In genomic region chr3:108383485-108384354, GRCm38 (mm10) we compare ENCODE assay signal across 8 mouse cellular contexts. TPM values are rescaled to one million over a fixed set of nuclear protein-coding genes. Genes with fewer than 3 reads are reported as not detected.
DNase-seq lines count a peak whose midpoint lies in the region; ATAC-seq and TF ChIP-seq lines count a peak whose summit lies in the region.

Psrc1 (plus strand) TSS chr3:108383839.

- H3K4me1 ChIP-seq in E14TG2a.4 (replicated peaks; ENCODE audit: low read depth, low read length) = peaks cover 60% of the 10 kb centered on the region
- peaks cover 13 to 33% of the 10 kb centered on the region in 2 experiments for H3K4me1 ChIP-seq in heart, embryonic 14.5 days (ENCODE audit: control insufficient read depth in 2 of 2, insufficient read depth in 2 of 2, low read length in 2 of 2)
- H3K4me1 ChIP-seq in liver, embryonic 14.5 days (replicated peaks; ENCODE audit: control insufficient read depth in 2 of 2, insufficient read depth in 2 of 2, low read length in 1 of 2) = peaks cover 12 to 32% of the 10 kb centered on the region in 2 experiments; a peak in 3 of 4 replicates
- H3K4me1 ChIP-seq in stomach, embryonic 15.5 days = peaks cover 24% of the 10 kb centered on the region

- peak; percentile 80 for DNase-seq in c-Kit-negative CD71-positive TER-119-positive erythroid progenitor cells, embryonic 14.5 days (ENCODE audit: low read depth, low spot score)
- peak; percentile 78 for DNase-seq in fibroblast of lung, adult 2 months (ENCODE audit: low read depth)
- DNase-seq in kidney, postnatal 10 days = peak; percentile 94
- peak; percentile 77 to 80 (median 77) for DNase-seq in liver, embryonic 14.5 days (ENCODE audit: low read depth in 3 of 3, low spot score in 3 of 3)
- DNase-seq in neural tube, embryonic 10.5 days (ENCODE audit: extremely low spot score, low spot score) = peak; percentile 92

- TF ChIP-seq EP300 in liver, embryonic 14.5 days (IDR thresholded peaks at IDR 0.05; ENCODE audit: low read depth) = no peak

- no peaks in the 10 kb centered on the region for H3K27me3 ChIP-seq in E14TG2a.4 (ENCODE audit: insufficient read depth, low read length)
- H3K27me3 ChIP-seq in heart, embryonic 14.5 days (ENCODE audit: control insufficient read depth, insufficient read depth, low read length) = no peaks in the 10 kb centered on the region
- H3K27me3 ChIP-seq in liver, embryonic 14.5 days (ENCODE audit: control insufficient read depth, insufficient read depth, low read length) = no peaks in the 10 kb centered on the region
- no peaks in the 10 kb centered on the region for H3K27me3 ChIP-seq in stomach, embryonic 15.5 days (replicated peaks)

- peak within 1 kb of the TSS; percentile 93 for H3K4me3 ChIP-seq in E14TG2a.4 (replicated peaks; ENCODE audit: low read length)
- H3K4me3 ChIP-seq in heart, embryonic 14.5 days (ENCODE audit: control insufficient read depth in 1 of 2, insufficient read depth in 1 of 2, low read depth in 1 of 2, low read length in 2 of 2) = peak within 1 kb of the TSS; percentile 69 to 74
- H3K4me3 ChIP-seq in liver, embryonic 14.5 days (ENCODE audit: insufficient read depth in 1 of 2, low read depth in 2 of 2, low read length in 2 of 2) = peak within 1 kb of the TSS; percentile 74 to 77
- H3K4me3 ChIP-seq in stomach, embryonic 15.5 days (replicated peaks) = peak within 1 kb of the TSS; percentile 72

- peak within 1 kb of the TSS; percentile 72 for H3K9ac ChIP-seq in heart, embryonic 14.5 days (ENCODE audit: low read length)
- peak within 1 kb of the TSS; percentile 64 for H3K9ac ChIP-seq in liver, embryonic 14.5 days (replicated peaks)
- H3K9ac ChIP-seq in stomach, embryonic 15.5 days = peak within 1 kb of the TSS; percentile 21; the same call in 1 of the 2 replicates

- no peak for TF ChIP-seq CTCF in E14TG2a.4 (conservative IDR thresholded peaks at IDR 0.05; ENCODE audit: low read length)
- peak; percentile 8; the same call in 1 of the 2 replicates for TF ChIP-seq CTCF in liver, embryonic 14.5 days (IDR thresholded peaks at IDR 0.05; ENCODE audit: low read depth)

- H3K9me3 ChIP-seq in E14TG2a.4 (ENCODE audit: low read length) = no peaks in the 10 kb centered on the region
- H3K9me3 ChIP-seq in heart, embryonic 14.5 days (ENCODE audit: control insufficient read depth, low read length) = no peaks in the 10 kb centered on the region
- no peaks in the 10 kb centered on the region for H3K9me3 ChIP-seq in liver, embryonic 14.5 days (ENCODE audit: control insufficient read depth, low read length)
- H3K9me3 ChIP-seq in stomach, embryonic 15.5 days = no peaks in the 10 kb centered on the region

- 2% methylated on average over 44 of the region's 44 CpGs for WGBS in heart, embryonic 14.5 days
- 1% methylated on average over 44 of the region's 44 CpGs for WGBS in liver, embryonic 14.5 days (ENCODE audit: insufficient replicate concordance)
- WGBS in stomach, embryonic 15.5 days = under 1% methylated on average over 44 of the region's 44 CpGs

- peaks cover 42% of the 10 kb centered on the region for H3K36me3 ChIP-seq in E14TG2a.4 (ENCODE audit: insufficient read depth, low read length)
- H3K36me3 ChIP-seq in heart, embryonic 14.5 days (ENCODE audit: control insufficient read depth, insufficient read depth, low read length) = peaks cover 19% of the 10 kb centered on the region
- no peaks in the 10 kb centered on the region; the same call in 1 of the 2 replicates for H3K36me3 ChIP-seq in liver, embryonic 14.5 days (replicated peaks; ENCODE audit: control insufficient read depth, insufficient read depth, low read depth)
- peaks cover 3% of the 10 kb centered on the region; the same call in 1 of the 2 replicates for H3K36me3 ChIP-seq in stomach, embryonic 15.5 days

- peak within 1 kb of the TSS; percentile 70 for H3K4me2 ChIP-seq in heart, embryonic 14.5 days (ENCODE audit: low read length)
- H3K4me2 ChIP-seq in liver, embryonic 14.5 days (ENCODE audit: low read depth) = peak within 1 kb of the TSS; percentile 82
- H3K4me2 ChIP-seq in stomach, embryonic 15.5 days = peak within 1 kb of the TSS; percentile 74

- peak within 1 kb of the TSS in 1 of 2 experiments; percentile 44; a peak in 2 of 4 replicates for H3K27ac ChIP-seq in heart, embryonic 14.5 days (replicated peaks in 1 of 2; ENCODE audit: control insufficient read depth in 1 of 2, insufficient read depth in 1 of 2, low read depth in 2 of 2, low read length in 2 of 2)
- no peak within 1 kb of the TSS for H3K27ac ChIP-seq in liver, embryonic 14.5 days
- peak within 1 kb of the TSS; percentile 60; the same call in 1 of the 2 replicates for H3K27ac ChIP-seq in stomach, embryonic 15.5 days

- peak; percentile 68 for ATAC-seq in heart, embryonic 14.5 days (ENCODE audit: insufficient number of reproducible peaks, insufficient read depth, low FRiP score, low read depth)
- peak; percentile 91 for ATAC-seq in liver, embryonic 14.5 days (ENCODE audit: insufficient read depth)
- ATAC-seq in stomach, embryonic 15.5 days (ENCODE audit: insufficient read depth, low FRiP score, low read depth) = peak; percentile 84

RNA-seq across cellular contexts. Expression of gene Psrc1, which starts in this region (rescaled TPM):
- 17.0 and 19.3 TPM in 2 replicates for polyA plus RNA-seq in heart, embryonic 14.5 days (2014; fragmentation: Nextera tagmentation; extraction: Ambion mirVana)
- 18.3 and 20.3 TPM in 2 replicates for polyA plus RNA-seq in liver, embryonic 14.5 days (2012; rRNA removed)
- 12.3 and 15.7 TPM in 2 replicates for polyA plus RNA-seq in liver, embryonic 14.5 days (2014; fragmentation: Nextera tagmentation; extraction: Ambion mirVana)
- polyA plus RNA-seq in stomach, embryonic 15.5 days (2015; fragmentation: Nextera tagmentation; extraction: Ambion mirVana) = 34.9 and 38.9 TPM in 2 replicates

Comparison
In these comparisons a context has a peak if more than half of its experiments do, and no peak if none do; other contexts are left out.
1. H3K9ac ChIP-seq: peak in every context shown above with its lines; median percentile 72 in heart, embryonic 14.5 days; 64 in liver, embryonic 14.5 days; 21 in stomach, embryonic 15.5 days.